ENCODE assay signal across 18 mouse cellular contexts in genomic region chr8:45903659-45904058, GRCm38 (mm10). TPM values are rescaled to one million over a fixed set of nuclear protein-coding genes. Genes with fewer than 3 reads are reported as not detected.
DNase-seq lines count a peak whose midpoint lies in the region; ATAC-seq lines count a peak whose summit lies in the region.
"Had no signal": no experiment of that assay in that cellular context is flagged by ENCODE, and none has a peak within 500 bp of the region (broad histone marks: within the 10 kb centered on the region; RNA-seq: fewer than 3 reads in every experiment).

No protein-coding gene starts in this region.

- H3K4me3 ChIP-seq in forebrain, embryonic 16.5 days (replicated peaks; ENCODE audit: low read length), result no peak overlapping the region
- no peak overlapping the region for H3K4me3 ChIP-seq in forebrain, embryonic 15.5 days
- H3K4me3 ChIP-seq in midbrain, embryonic 15.5 days, result no peak overlapping the region
- H3K4me3 ChIP-seq: embryonic facial prominence, embryonic 15.5 days; limb, embryonic 10.5 days had no signal

- WGBS in forebrain, embryonic 16.5 days, result 29% methylated on average over 3 of the region's 3 CpGs
- 35% methylated on average over 3 of the region's 3 CpGs for WGBS in forebrain, embryonic 15.5 days
- WGBS in midbrain, embryonic 15.5 days, result 42% methylated on average over 3 of the region's 3 CpGs

- 0 out of 2 replicates have a peak, but pooled peaks have one; percentile 16 for ATAC-seq in forebrain, embryonic 16.5 days
- ATAC-seq in forebrain, embryonic 15.5 days (replicated peaks), result no peak
- no peak for ATAC-seq in midbrain, embryonic 15.5 days (replicated peaks)
- ATAC-seq: CD4-positive, CD25-positive, alpha-beta regulatory T cell, adult 4 months; forebrain, postnatal 0 days had no signal

- no peaks in the 10 kb centered on the region for H3K36me3 ChIP-seq in forebrain, embryonic 16.5 days (ENCODE audit: control insufficient read depth, insufficient read depth)
- no peaks in the 10 kb centered on the region for H3K36me3 ChIP-seq in forebrain, embryonic 15.5 days
- H3K36me3 ChIP-seq in midbrain, embryonic 15.5 days (replicated peaks), result no peaks in the 10 kb centered on the region
- H3K36me3 ChIP-seq: embryonic facial prominence, embryonic 15.5 days; limb, embryonic 10.5 days had no signal

- no peaks in the 10 kb centered on the region for H3K9me3 ChIP-seq in forebrain, embryonic 16.5 days (ENCODE audit: control insufficient read depth, low read length)
- no peaks in the 10 kb centered on the region for H3K9me3 ChIP-seq in forebrain, embryonic 15.5 days
- H3K9me3 ChIP-seq in midbrain, embryonic 15.5 days, result no peaks in the 10 kb centered on the region
- H3K9me3 ChIP-seq: embryonic facial prominence, embryonic 15.5 days; limb, embryonic 10.5 days had no signal

- intact Hi-C loops in heart, postnatal 10 days (cut with DNase I), result no loop called here
- intact Hi-C loops in gastrocnemius, postnatal 14 days (cut with DNase I; ENCODE audit: low total_unique reads), result no loop called here

- peaks cover 6% of the 10 kb centered on the region for H3K4me1 ChIP-seq in forebrain, embryonic 16.5 days (replicated peaks; ENCODE audit: control insufficient read depth, insufficient read depth, low read length)
- peaks cover 19% of the 10 kb centered on the region; the same call in 1 of the 2 replicates for H3K4me1 ChIP-seq in forebrain, embryonic 15.5 days
- H3K4me1 ChIP-seq in midbrain, embryonic 15.5 days, result 0 out of 2 replicates have a peak, but pooled peaks cover 2% of the 10 kb centered on the region
- H3K4me1 ChIP-seq: embryonic facial prominence, embryonic 15.5 days; limb, embryonic 10.5 days had no signal

- no peak overlapping the region for H3K9ac ChIP-seq in forebrain, embryonic 16.5 days (replicated peaks; ENCODE audit: low read depth, low read length)
- no peak overlapping the region for H3K9ac ChIP-seq in forebrain, embryonic 15.5 days (replicated peaks)
- no peak overlapping the region for H3K9ac ChIP-seq in midbrain, embryonic 15.5 days
- H3K9ac ChIP-seq: embryonic facial prominence, embryonic 15.5 days; forebrain, postnatal 0 days; liver, embryonic 14.5 days had no signal

- 0 out of 2 replicates have a peak, but pooled peaks cover 6% of the 10 kb centered on the region for H3K27me3 ChIP-seq in forebrain, embryonic 16.5 days (replicated peaks; ENCODE audit: control insufficient read depth, insufficient read depth, low read length)
- peaks cover 4% of the 10 kb centered on the region; the same call in 1 of the 2 replicates for H3K27me3 ChIP-seq in forebrain, embryonic 15.5 days
- H3K27me3 ChIP-seq in midbrain, embryonic 15.5 days (replicated peaks), result no peaks in the 10 kb centered on the region
- H3K27me3 ChIP-seq: embryonic facial prominence, embryonic 15.5 days had no signal

- H3K4me2 ChIP-seq in forebrain, embryonic 16.5 days (ENCODE audit: low read length), result no peak overlapping the region
- no peak overlapping the region for H3K4me2 ChIP-seq in forebrain, embryonic 15.5 days (replicated peaks)
- no peak overlapping the region for H3K4me2 ChIP-seq in midbrain, embryonic 15.5 days
- H3K4me2 ChIP-seq: embryonic facial prominence, embryonic 15.5 days had no signal

- no peak overlapping the region for H3K27ac ChIP-seq in forebrain, embryonic 16.5 days (ENCODE audit: low read length)
- no peak overlapping the region for H3K27ac ChIP-seq in forebrain, embryonic 15.5 days (replicated peaks)
- no peak overlapping the region for H3K27ac ChIP-seq in midbrain, embryonic 15.5 days
- H3K27ac ChIP-seq: embryonic facial prominence, embryonic 15.5 days; limb, embryonic 10.5 days; liver, embryonic 14.5 days had no signal

- peak; percentile 6 for DNase-seq in NIH3T3 (ENCODE audit: low read depth)
- DNase-seq in embryo, embryonic 11 days, result peak; percentile 11
- peak; percentile 45 to 47 for DNase-seq in heart, postnatal 10 days
- no peak for DNase-seq in ovary, adult 18-20 months (ENCODE audit: low spot score)
- DNase-seq in gastrocnemius, postnatal 14 days, result no peak
- DNase-seq: cerebellum, adult 8-10 months; forebrain, postnatal 0 days; gastrocnemius, postnatal 25 days had no signal

RNA-seq across cellular contexts. Expression of gene Pdlim3, which starts 18.4 kb away (rescaled TPM):
- polyA plus RNA-seq in forebrain, embryonic 16.5 days (2015; fragmentation: Nextera tagmentation; extraction: Ambion mirVana), result 3.6 and 4.9 TPM in 2 replicates
- 4.2 and 5.2 TPM in 2 replicates for polyA plus RNA-seq in forebrain, embryonic 15.5 days (2015; fragmentation: Nextera tagmentation; extraction: Ambion mirVana)
- total RNA-seq in heart, postnatal 10 days (2021), result 10 to 100 TPM; 48.2 to 70.9 TPM
- 21.2 and 25.9 TPM in 2 replicates for polyA plus RNA-seq in midbrain, embryonic 15.5 days (2015; fragmentation: Nextera tagmentation; extraction: Ambion mirVana)
- total RNA-seq in gastrocnemius, postnatal 14 days (2021), result 100 to 1,000 TPM; 440 to 576 TPM
- polyA plus RNA-seq: CD4-positive, CD25-positive, alpha-beta regulatory T cell, adult 4 months had no signal

RNA-seq across cellular contexts. Expression of gene Ccdc110, which starts 30.8 kb away (rescaled TPM):
- 0.37 TPM in 1 of 2 replicates, not detected in the other for polyA plus RNA-seq in forebrain, embryonic 16.5 days (2015; fragmentation: Nextera tagmentation; extraction: Ambion mirVana)
- polyA plus RNA-seq in forebrain, embryonic 15.5 days (2015; fragmentation: Nextera tagmentation; extraction: Ambion mirVana), result 0.38 TPM in 1 of 2 replicates, not detected in the other
- total RNA-seq in heart, postnatal 10 days (2021), result not detected
- 0.12 and 0.29 TPM in 2 replicates for polyA plus RNA-seq in midbrain, embryonic 15.5 days (2015; fragmentation: Nextera tagmentation; extraction: Ambion mirVana)
- not detected for total RNA-seq in gastrocnemius, postnatal 14 days (2021)
- total RNA-seq: gastrocnemius, postnatal 25 days had no signal
- polyA plus RNA-seq: CD4-positive, CD25-positive, alpha-beta regulatory T cell, adult 4 months; embryonic facial prominence, embryonic 15.5 days; kidney, embryonic 14.5 days; limb, embryonic 10.5 days; liver, embryonic 14.5 days; neural tube, embryonic 11.5 days; spleen, adult 2 months had no signal

Comparison
In these comparisons a context has a peak if more than half of its experiments do, and no peak if none do; other contexts are left out.
1. DNase-seq: peak in NIH3T3 (single experiment), embryo, embryonic 11 days (single experiment) and heart, postnatal 10 days (2 of 2); none in ovary, adult 18-20 months (single experiment) and gastrocnemius, postnatal 14 days (single experiment).